Mouse (Mus musculus) natural killer cell, adult 2 months (primary cell): ENCODE data around the gene Trim2.
A peak's percentile ranks its signal among the peaks of the same experiment; 100 is the strongest.

Experiments
- DNase-seq, 2 experiments: peaks; one replicate each; pipeline ENCODE4 v3.0.0; 2022; ENCODE audit warnings: low spot score in 2 of 2

Gene Trim2

GRCm38 (mm10) chr3:84220748-84221147 is 85.9 kb downstream of the Trim2 start:
- DNase-seq = peak in 1 of 2 experiments; percentile 4

GRCm38 (mm10) chr3:84220326-84220725 is 86.4 kb downstream of the Trim2 start:
- DNase-seq = no peak

GRCm38 (mm10) chr3:84219720-84220273 is 86.9 kb downstream of the Trim2 start:
- no peak for DNase-seq

- DNase-seq = no peak
These were observed 87.4 kb downstream of the Trim2 start for GRCm38 (mm10) chr3:84219166-84219710.

GRCm38 (mm10) chr3:84218498-84218897 is 88.2 kb downstream of the Trim2 start:
- no peak for DNase-seq

GRCm38 (mm10) chr3:84217961-84218351 is 88.7 kb downstream of the Trim2 start:
- DNase-seq = no peak

GRCm38 (mm10) chr3:84217118-84217960 is 89.3 kb downstream of the Trim2 start:
- no peak for DNase-seq

GRCm38 (mm10) chr3:84215743-84216360 is 90.8 kb downstream of the Trim2 start:
- DNase-seq = no peak

- no peak for DNase-seq
These were observed 91.4 kb downstream of the Trim2 start for GRCm38 (mm10) chr3:84215253-84215652.

GRCm38 (mm10) chr3:84214501-84214900 is 92.2 kb downstream of the Trim2 start:
- no peak for DNase-seq

GRCm38 (mm10) chr3:84211340-84211875 is 95.3 kb downstream of the Trim2 start:
- no peak for DNase-seq

- no peak for DNase-seq
These were observed 97.7 kb downstream of the Trim2 start for GRCm38 (mm10) chr3:84208917-84209513.

GRCm38 (mm10) chr3:84208475-84208874 is 98.2 kb downstream of the Trim2 start:
- no peak for DNase-seq

GRCm38 (mm10) chr3:84207366-84207765 is 99.3 kb downstream of the Trim2 start:
- no peak for DNase-seq

GRCm38 (mm10) chr3:84206106-84206505 is 100.6 kb downstream of the Trim2 start:
- no peak for DNase-seq

GRCm38 (mm10) chr3:84205650-84206049 is 101.0 kb downstream of the Trim2 start:
- DNase-seq = no peak

- DNase-seq = no peak
These were observed 102.0 kb downstream of the Trim2 start for GRCm38 (mm10) chr3:84204640-84205039.

GRCm38 (mm10) chr3:84200559-84201420 is 105.9 kb downstream of the Trim2 start:
- DNase-seq = no peak

GRCm38 (mm10) chr3:84199516-84199915 is 107.2 kb downstream of the Trim2 start:
- no peak for DNase-seq

- no peak for DNase-seq
These were observed 108.4 kb downstream of the Trim2 start for GRCm38 (mm10) chr3:84198229-84198628.

GRCm38 (mm10) chr3:84193881-84194280 is 112.8 kb downstream of the Trim2 start:
- no peak for DNase-seq
